Mouse (Mus musculus) urinary bladder, postnatal 25 days (tissue): ENCODE data around the gene Mef2a.
"Not testable (repeated sequence)": the region's sequence is repeated elsewhere in the genome, so short reads cannot be mapped to it uniquely, and the experiment has no call there.

ENCODE experiments used
- DNase-seq: peaks from one replicate; pipeline ENCODE4 v3.0.0; 2022; ENCODE audit warnings: low spot score

The Mef2a gene

GRCm38 (mm10) chr7:67369645-67370044 lies 3.0 kb downstream of the Mef2a start:
- DNase-seq, result no peak

GRCm38 (mm10) chr7:67368394-67368793 lies 4.3 kb downstream of the Mef2a start:
- DNase-seq, result no peak

GRCm38 (mm10) chr7:67360588-67360987 lies 12.1 kb downstream of the Mef2a start:
- DNase-seq, result no peak

GRCm38 (mm10) chr7:67359863-67360262 lies 12.8 kb downstream of the Mef2a start:
- no peak for DNase-seq

- no peak for DNase-seq
These were observed 16.8 kb downstream of the Mef2a start for GRCm38 (mm10) chr7:67355870-67356269.

GRCm38 (mm10) chr7:67353667-67354066 lies 19.0 kb downstream of the Mef2a start:
- no peak for DNase-seq

GRCm38 (mm10) chr7:67352989-67353388 lies 19.7 kb downstream of the Mef2a start:
- DNase-seq, result no peak

- no peak for DNase-seq
These were observed 28.2 kb downstream of the Mef2a start for GRCm38 (mm10) chr7:67344443-67344842.

GRCm38 (mm10) chr7:67342067-67342625 lies 30.5 kb downstream of the Mef2a start:
- DNase-seq, result no peak

- DNase-seq, result no peak
These were observed 52.3 kb downstream of the Mef2a start for GRCm38 (mm10) chr7:67320359-67320758.

- DNase-seq, result no peak
These were observed 54.0 kb downstream of the Mef2a start for GRCm38 (mm10) chr7:67318697-67319096.

- DNase-seq, result no peak
These were observed 59.5 kb downstream of the Mef2a start for GRCm38 (mm10) chr7:67313200-67313599.

GRCm38 (mm10) chr7:67310151-67310550 lies 62.5 kb downstream of the Mef2a start:
- DNase-seq, result no peak

GRCm38 (mm10) chr7:67308102-67308501 lies 64.6 kb downstream of the Mef2a start:
- no peak for DNase-seq

GRCm38 (mm10) chr7:67307078-67307477 lies 65.6 kb downstream of the Mef2a start:
- DNase-seq, result no peak

GRCm38 (mm10) chr7:67304937-67305336 lies 67.7 kb downstream of the Mef2a start:
- no peak for DNase-seq

GRCm38 (mm10) chr7:67296419-67296818 lies 76.2 kb downstream of the Mef2a start:
- no peak for DNase-seq

GRCm38 (mm10) chr7:67291356-67291755 lies 81.3 kb downstream of the Mef2a start:
- no peak for DNase-seq

- DNase-seq, result peak; percentile 7
These were observed 85.2 kb downstream of the Mef2a start for GRCm38 (mm10) chr7:67287456-67287855.

GRCm38 (mm10) chr7:67283581-67283980 lies 89.1 kb downstream of the Mef2a start:
- no peak for DNase-seq

GRCm38 (mm10) chr7:67270447-67270846 lies 102.2 kb downstream of the Mef2a start:
- DNase-seq, result not testable (repeated sequence)

- DNase-seq, result peak; percentile 56
These were observed 112.7 kb downstream of the Mef2a start for GRCm38 (mm10) chr7:67259828-67260563.

GRCm38 (mm10) chr7:67246067-67246466 lies 126.6 kb downstream of the Mef2a start:
- DNase-seq, result no peak

GRCm38 (mm10) chr7:67245255-67245654 lies 127.4 kb downstream of the Mef2a start:
- DNase-seq, result no peak
